Mouse (Mus musculus): Measurements from ENCODE around the gene Lactbl1. TPM values are rescaled to one million over a fixed set of nuclear protein-coding genes. Genes with fewer than 3 reads are reported as not detected.

The Lactbl1 gene
- polyA plus RNA-seq, 1 experiment from 2014 or later, result not detected

Small RNAs within 50 kb of the gene (microRNA-seq; reads per million reads assigned to microRNA genes)
- not detected for gene Gm22180

Other genes with a start within 250 kb of the Lactbl1 start
- not detected in 2 replicates for gene Htr1d, start 199.1 kb upstream of the Lactbl1 start, polyA plus RNA-seq (2016; fragmentation: Nextera tagmentation; extraction: Ambion mirVana)
- gene 6030445D17Rik, start 160.4 kb upstream of the Lactbl1 start, polyA plus RNA-seq (2016; fragmentation: Nextera tagmentation; extraction: Ambion mirVana), result 0.10 TPM in 1 of 2 replicates, not detected in the other
- gene Luzp1, start 152.9 kb upstream of the Lactbl1 start, polyA plus RNA-seq (2016; fragmentation: Nextera tagmentation; extraction: Ambion mirVana), result 25.6 and 25.7 TPM in 2 replicates
- gene Kdm1a, start 19.9 kb upstream of the Lactbl1 start, polyA plus RNA-seq (2016; fragmentation: Nextera tagmentation; extraction: Ambion mirVana), result 31.3 and 31.9 TPM in 2 replicates
- not detected in 2 replicates for gene Tex46, start 12.2 kb upstream of the Lactbl1 start, polyA plus RNA-seq (2016; fragmentation: Nextera tagmentation; extraction: Ambion mirVana)
- gene Ephb2, start 213.4 kb downstream of the Lactbl1 start, polyA plus RNA-seq (2016; fragmentation: Nextera tagmentation; extraction: Ambion mirVana), result 1.4 and 1.7 TPM in 2 replicates

All from liver, embryonic 12.5 days (tissue).